Mouse (Mus musculus) erythroblast, embryonic 14.5 days (primary cell): ENCODE data around the gene Flnb.

ENCODE experiments used
- GATA1 ChIP-seq: IDR thresholded peaks from 2 replicates; pipeline ENCODE4 v1.6.1; 2012; ENCODE audit warnings: low read length, inconsistent platforms, mixed read lengths
- TAL1 ChIP-seq: IDR thresholded peaks from 3 replicates; pipeline ENCODE4 v1.6.1; 2012; ENCODE audit warnings: low read length, inconsistent platforms, mixed read lengths

DNA sequence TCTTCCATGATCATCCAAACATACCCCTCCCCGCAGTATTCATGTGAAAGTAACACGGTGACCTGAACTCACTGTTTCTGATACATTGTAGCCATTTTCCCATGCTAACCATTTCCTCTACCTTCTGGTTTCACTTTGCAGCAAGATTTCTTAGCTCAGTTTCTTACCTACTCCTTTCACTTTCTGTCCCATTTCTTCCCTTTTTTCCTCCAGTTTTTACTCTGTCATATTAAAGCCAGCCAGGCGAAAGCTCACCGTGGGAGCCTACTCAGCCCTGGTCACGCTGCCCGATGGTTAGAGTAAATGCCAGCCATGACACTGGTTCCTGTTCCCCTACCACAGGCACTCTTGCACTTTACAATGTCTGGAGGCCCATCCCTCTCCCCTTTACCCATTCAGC is 169.2 kb downstream of the Flnb start:
- TF ChIP-seq TAL1 (no peak), GATA1 (no peak)
